Mouse (Mus musculus): Measurements from ENCODE around the gene Anxa6. TPM values are rescaled to one million over a fixed set of nuclear protein-coding genes. Genes with fewer than 3 reads are reported as not detected.

Anxa6 gene
- polyA plus RNA-seq, 1 experiment from 2014 or later: 29.6 TPM

- ATAC-seq: no peak
- Histone ChIP-seq H3K27ac (no peak overlapping the region), H3K4me1 (peaks cover 12% of the 10 kb centered on the region), H3K27me3 (no peaks in the 10 kb centered on the region), H3K9me3 (replicated peaks) (no peaks in the 10 kb centered on the region), H3K9ac (no peak overlapping the region), H3K4me3 (no peak overlapping the region), H3K36me3 (ENCODE audit: poor library complexity, severe bottlenecking) (peaks cover 17% of the 10 kb centered on the region; the same call in 1 of the 2 replicates), H3K4me2 (no peak overlapping the region)
- WGBS: 62% methylated on average over 5 of the region's 5 CpGs
Measured at GRCm38 (mm10) chr11:54931405-54932093, 101.7 kb downstream of the Anxa6 start.

GRCm38 (mm10) chr11:54930318-54930979 is 102.8 kb downstream of the Anxa6 start:
- H3K9me3 ChIP-seq (replicated peaks): no peaks in the 10 kb centered on the region
- peaks cover 2% of the 10 kb centered on the region; the same call in 1 of the 2 replicates for H3K4me1 ChIP-seq
- no peak overlapping the region for H3K27ac ChIP-seq
- ATAC-seq: no peak
- H3K36me3 ChIP-seq (ENCODE audit: poor library complexity, severe bottlenecking): peaks cover 27% of the 10 kb centered on the region
- 75% methylated on average over 7 of the region's 7 CpGs for WGBS
- no peak overlapping the region for H3K4me2 ChIP-seq
- no peak overlapping the region for H3K4me3 ChIP-seq
- no peaks in the 10 kb centered on the region for H3K27me3 ChIP-seq
- no peak overlapping the region for H3K9ac ChIP-seq

GRCm38 (mm10) chr11:54929744-54930143 is 103.5 kb downstream of the Anxa6 start:
- Histone ChIP-seq H3K4me1 (no peaks in the 10 kb centered on the region), H3K4me2 (no peak overlapping the region), H3K36me3 (ENCODE audit: poor library complexity, severe bottlenecking) (peaks cover 27% of the 10 kb centered on the region), H3K9ac (no peak overlapping the region), H3K4me3 (no peak overlapping the region), H3K27ac (no peak overlapping the region), H3K9me3 (replicated peaks) (no peaks in the 10 kb centered on the region), H3K27me3 (no peaks in the 10 kb centered on the region)
- WGBS: 86% methylated on average over 8 of the region's 8 CpGs
- ATAC-seq: no peak

- Histone ChIP-seq H3K36me3 (ENCODE audit: poor library complexity, severe bottlenecking) (peaks cover 27% of the 10 kb centered on the region), H3K4me3 (no peak overlapping the region), H3K4me2 (no peak overlapping the region), H3K4me1 (no peaks in the 10 kb centered on the region), H3K9me3 (replicated peaks) (no peaks in the 10 kb centered on the region), H3K27me3 (no peaks in the 10 kb centered on the region), H3K9ac (no peak overlapping the region), H3K27ac (no peak overlapping the region)
- WGBS: 96% methylated on average over 6 of the region's 6 CpGs
- no peak for ATAC-seq
Measured at GRCm38 (mm10) chr11:54929290-54929689, 104.0 kb downstream of the Anxa6 start.

Other genes with a start within 250 kb of the Anxa6 start
- gene Cdc42se2, start 245.8 kb downstream of the Anxa6 start, polyA plus RNA-seq (2015; fragmentation: Nextera tagmentation; extraction: Ambion mirVana): 204 and 230 TPM in 2 replicates
- 11.6 and 12.5 TPM in 2 replicates for gene Lyrm7, start 172.5 kb downstream of the Anxa6 start, polyA plus RNA-seq (2015; fragmentation: Nextera tagmentation; extraction: Ambion mirVana)
- 829 and 971 TPM in 2 replicates for gene Hint1, start 167.1 kb downstream of the Anxa6 start, polyA plus RNA-seq (2015; fragmentation: Nextera tagmentation; extraction: Ambion mirVana)
- 17.9 and 20.8 TPM in 2 replicates for gene Gpx3, start 131.0 kb downstream of the Anxa6 start, polyA plus RNA-seq (2015; fragmentation: Nextera tagmentation; extraction: Ambion mirVana)
- gene Tnip1, start 70.5 kb downstream of the Anxa6 start, polyA plus RNA-seq (2015; fragmentation: Nextera tagmentation; extraction: Ambion mirVana): 10.4 and 10.8 TPM in 2 replicates
- 0.23 and 0.43 TPM in 2 replicates for gene Ccdc69, start 44.7 kb upstream of the Anxa6 start, polyA plus RNA-seq (2015; fragmentation: Nextera tagmentation; extraction: Ambion mirVana)
- gene Gm2a, start 64.7 kb upstream of the Anxa6 start, polyA plus RNA-seq (2015; fragmentation: Nextera tagmentation; extraction: Ambion mirVana): 11.5 and 12.5 TPM in 2 replicates
- gene Slc36a3, start 118.3 kb upstream of the Anxa6 start, polyA plus RNA-seq (2015; fragmentation: Nextera tagmentation; extraction: Ambion mirVana): not detected in 2 replicates
- 0.09 and 0.13 TPM in 2 replicates for gene Slc36a2, start 151.6 kb upstream of the Anxa6 start, polyA plus RNA-seq (2015; fragmentation: Nextera tagmentation; extraction: Ambion mirVana)
- gene Slc36a1, start 170.9 kb upstream of the Anxa6 start, polyA plus RNA-seq (2015; fragmentation: Nextera tagmentation; extraction: Ambion mirVana): 1.6 and 2.2 TPM in 2 replicates

All from forebrain, embryonic 13.5 days (tissue).